Mouse (Mus musculus) layer of hippocampus, postnatal 25 days (tissue): Measurements from ENCODE around the gene Zfp853. TPM values are rescaled to one million over a fixed set of nuclear protein-coding genes. Genes with fewer than 3 reads are reported as not detected.
A peak's percentile ranks its signal among the peaks of the same experiment; 100 is the strongest.

ENCODE experiments used
- DNase-seq, 2 experiments: peaks; one replicate each; pipeline ENCODE4 v3.0.0; 2022; ENCODE audit warnings: mixed read lengths in 2 of 2, low spot score in 1 of 2; ENCODE audit errors: extremely low spot score in 1 of 2
- total RNA-seq, 2 experiments: library from RNA; stranded (reverse); gene quantifications; 2 replicates each; pipeline ENCODE4 v1.2.3; 2021

Gene Zfp853
- total RNA-seq, result 1 to 10 TPM; 5.5 to 6.6 TPM

GRCm38 (mm10) chr5:143293404-143293803 is at the start of gene Zfp853:
Gene Zfp853 (minus strand): TSS chr5:143293623.
- no peak for DNase-seq

DNA sequence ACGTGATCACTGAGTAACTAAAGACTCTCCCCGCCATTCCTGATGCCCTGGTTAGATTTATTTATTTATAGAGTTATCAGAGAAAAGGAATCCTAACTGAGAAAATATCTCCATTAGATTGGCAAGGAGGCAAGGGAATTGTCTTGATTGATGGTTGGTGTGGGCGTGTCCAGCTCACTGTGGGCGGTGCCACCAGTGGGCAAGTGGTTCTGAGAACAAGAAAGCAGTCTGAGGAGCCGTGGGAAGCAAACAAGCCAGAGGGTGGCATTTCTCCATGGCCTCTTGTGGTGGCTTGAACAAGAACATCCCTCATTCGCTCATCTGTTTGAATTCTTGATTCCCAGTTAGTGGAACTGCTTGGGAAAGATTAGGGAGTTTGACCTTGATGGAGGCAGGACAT is 46.2 kb upstream of the Zfp853 start:
- DNase-seq, result no peak

DNA sequence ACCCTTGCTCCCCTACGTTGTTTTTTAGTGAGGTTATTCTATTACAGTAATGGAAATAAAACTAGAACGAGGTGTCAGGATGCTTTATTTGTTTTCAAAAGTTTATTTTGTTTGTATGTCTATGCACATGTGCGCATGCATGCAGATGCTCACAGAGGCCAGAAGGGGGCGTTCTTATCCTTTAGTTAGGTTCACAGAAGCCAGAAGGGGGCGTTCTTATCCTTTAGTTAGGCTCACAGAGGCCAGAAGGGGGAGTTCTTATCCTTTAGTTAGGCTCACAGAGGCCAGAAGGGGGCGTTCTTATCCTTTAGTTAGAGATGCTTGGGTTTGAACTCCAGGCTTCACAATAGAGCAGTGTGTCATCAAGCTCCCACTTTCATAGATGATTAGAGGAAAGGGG is 43.1 kb upstream of the Zfp853 start:
- no peak for DNase-seq

DNA sequence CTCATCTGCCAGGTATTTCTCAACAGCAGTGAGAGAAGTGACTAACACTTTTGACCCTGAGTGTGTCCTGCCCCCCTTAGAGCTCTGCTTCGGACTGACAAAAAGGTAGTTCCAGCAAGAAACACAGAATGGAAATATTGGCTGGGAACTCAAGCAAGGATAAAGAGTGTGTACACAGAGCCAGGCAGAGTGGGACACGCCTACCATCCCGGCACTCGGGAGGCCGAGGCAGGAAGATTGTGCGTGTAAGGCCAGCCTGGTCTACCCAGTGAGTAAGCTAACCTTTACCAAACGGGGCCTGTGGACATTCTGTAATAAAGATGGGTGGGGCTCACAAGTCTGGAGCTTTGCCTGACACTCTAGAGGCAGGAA is 41.7 kb upstream of the Zfp853 start:
- no peak for DNase-seq

GRCm38 (mm10) chr5:143334418-143335088 is 41.1 kb upstream of the Zfp853 start:
- no peak for DNase-seq

- peak; percentile 81 to 98 for DNase-seq
Measured at GRCm38 (mm10) chr5:143333872-143334271, 40.4 kb upstream of the Zfp853 start.

DNA sequence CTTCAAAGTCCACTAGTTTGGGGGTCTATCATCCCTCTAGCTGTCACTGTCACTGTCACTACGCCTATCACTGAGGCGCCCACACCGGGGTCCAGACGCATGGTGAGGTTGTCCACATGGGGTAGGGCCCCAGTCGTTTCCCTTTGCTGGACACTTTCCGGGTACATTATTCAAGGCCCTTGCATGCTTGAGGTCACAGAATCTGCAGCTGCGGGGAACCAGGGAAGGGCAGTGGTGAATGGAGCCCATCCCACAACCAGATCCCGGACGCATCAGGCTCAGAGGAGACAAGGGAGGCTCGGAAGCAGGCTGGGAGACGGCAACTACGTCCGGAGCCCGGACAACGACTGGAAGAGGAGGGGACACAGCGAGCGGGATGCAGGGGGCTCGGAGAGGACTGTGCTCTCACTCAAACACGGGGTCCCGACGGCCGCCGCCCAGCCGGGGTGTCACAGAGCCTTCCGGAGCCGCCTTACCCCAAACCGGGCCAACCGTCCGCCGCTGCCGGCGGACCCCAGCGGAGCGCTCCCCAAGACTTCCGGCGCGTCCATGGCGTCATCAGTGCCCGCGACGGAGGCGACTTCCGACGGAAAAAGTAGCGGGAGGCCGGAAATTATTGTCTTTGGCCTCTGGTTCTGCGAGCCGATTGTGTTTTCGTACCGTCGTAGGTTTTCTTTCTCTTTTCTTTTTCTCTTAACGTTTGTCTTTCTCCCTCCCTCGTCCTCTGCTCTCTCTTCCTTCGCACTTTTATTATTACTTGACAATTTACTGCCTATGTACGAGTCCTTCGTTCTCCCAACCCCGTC is 35.5 kb upstream of the Zfp853 start, which contains the start of gene Zdhhc4:
Zdhhc4 (minus strand) TSS at position 567 of the 806 bp plus-strand sequence.
- DNase-seq, result peak; percentile 95 to 96

DNA sequence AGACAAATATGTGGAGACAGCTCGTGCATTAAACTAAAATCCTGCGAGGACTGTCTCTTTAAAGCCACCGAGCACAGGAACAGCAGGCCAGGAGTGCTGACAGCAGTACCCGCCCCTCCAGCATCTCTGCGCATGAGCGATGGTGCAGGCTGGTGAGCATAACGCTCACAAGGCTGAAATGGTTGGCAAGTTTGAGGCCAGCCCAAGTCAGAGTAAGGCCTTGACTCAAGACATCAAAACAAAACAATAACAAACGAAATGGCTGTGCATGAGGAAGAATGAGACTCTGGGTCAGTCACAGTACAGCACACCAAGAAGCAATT is 23.8 kb upstream of the Zfp853 start:
- DNase-seq, result no peak

DNA sequence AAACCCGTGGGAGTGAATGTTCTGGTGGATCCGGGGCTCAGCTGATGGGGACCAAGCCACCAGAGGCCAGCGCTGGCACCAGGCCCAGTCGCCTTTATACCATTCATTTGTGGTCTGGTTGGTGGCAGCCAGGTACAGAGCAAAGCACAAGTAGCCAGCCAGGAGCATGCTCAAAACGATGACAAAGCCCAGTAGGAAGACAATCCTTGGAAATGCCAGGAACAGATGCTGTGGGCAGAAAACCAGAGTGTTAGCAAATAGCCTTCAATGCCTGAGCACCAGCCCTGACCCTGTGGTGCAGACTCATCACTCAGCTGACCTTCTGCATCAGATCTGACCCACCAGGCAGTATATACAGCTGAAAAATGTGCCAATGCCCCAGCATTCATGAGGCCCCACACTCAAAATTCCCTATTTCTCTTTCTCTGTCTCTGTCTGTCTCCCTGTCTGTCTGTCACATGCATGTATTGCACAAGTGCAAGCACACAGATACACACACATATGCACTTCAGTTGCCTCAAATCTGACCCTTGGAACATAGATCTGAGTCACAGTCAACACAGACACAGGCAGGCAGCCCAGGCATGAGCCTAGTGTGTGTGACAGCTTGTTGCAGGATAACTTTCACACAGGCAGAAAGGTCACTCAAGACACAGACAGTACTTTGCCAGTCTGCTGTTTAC is 23.3 kb upstream of the Zfp853 start:
- DNase-seq, result no peak

DNA sequence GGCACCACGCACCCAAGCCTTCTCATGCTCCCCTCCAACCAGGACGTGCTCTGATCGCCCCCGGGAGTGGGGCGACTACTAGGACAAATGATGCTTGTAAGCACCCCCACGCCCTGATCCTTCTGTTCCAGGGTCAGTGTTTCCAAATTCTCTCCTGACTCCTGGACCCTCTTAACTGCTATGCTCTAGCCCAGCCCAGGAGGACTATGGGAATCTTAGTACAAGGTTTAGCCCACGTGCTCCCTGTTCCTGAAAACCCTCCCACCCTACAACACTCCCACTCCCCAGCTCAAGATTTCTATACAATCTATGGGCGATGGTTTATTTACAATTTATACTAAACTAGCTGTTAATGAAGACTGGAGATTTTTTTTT is 22.1 kb upstream of the Zfp853 start:
- no peak for DNase-seq

DNA sequence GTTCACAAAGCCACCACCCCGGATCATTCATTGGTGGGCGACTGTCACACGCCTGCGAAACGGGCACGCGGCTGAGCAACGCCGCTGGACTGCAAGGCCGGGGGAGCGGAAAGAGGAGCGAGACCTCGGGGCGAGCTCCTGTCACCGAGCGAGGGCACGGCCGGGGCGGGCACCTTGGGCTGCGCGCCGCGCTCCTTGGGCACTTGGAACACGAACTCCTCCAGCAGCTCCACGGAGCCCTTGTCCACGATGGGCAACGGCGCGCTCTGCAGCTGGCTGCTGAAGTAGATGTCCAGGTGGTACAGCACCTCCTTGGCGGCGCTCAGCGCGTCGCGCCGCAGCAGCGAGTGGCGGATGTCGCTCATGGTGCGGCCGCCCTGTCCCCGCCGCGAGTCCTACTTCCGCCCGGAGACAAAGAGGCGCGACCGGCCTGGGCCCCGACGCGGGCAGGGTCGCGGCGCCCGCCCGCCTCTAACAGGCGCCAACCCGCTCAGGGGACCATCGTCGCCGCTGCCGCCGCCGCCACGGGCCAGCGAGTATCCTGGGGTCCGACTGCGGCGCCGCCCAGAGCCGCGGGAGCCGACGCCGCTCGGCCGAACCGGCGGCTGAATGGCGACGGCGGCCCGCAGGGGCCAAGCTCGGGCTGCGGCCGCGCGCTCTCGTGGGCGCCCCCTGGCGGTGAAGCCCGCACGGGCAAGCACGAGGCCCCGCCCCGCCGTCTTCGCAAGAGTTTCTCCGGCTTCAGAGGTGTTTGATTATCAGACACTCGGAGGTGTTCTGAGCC is 21.5 kb upstream of the Zfp853 start, which contains the start of gene E130309D02Rik:
E130309D02Rik (minus strand) TSS at position 631 of the 784 bp plus-strand sequence.
- peak; percentile 87 to 94 for DNase-seq

- no peak for DNase-seq
Measured at GRCm38 (mm10) chr5:143314183-143314729, 20.8 kb upstream of the Zfp853 start.

GRCm38 (mm10) chr5:143311886-143312285 is 18.5 kb upstream of the Zfp853 start:
- peak; percentile 65 to 88 for DNase-seq

GRCm38 (mm10) chr5:143309916-143310315 is 16.5 kb upstream of the Zfp853 start:
- DNase-seq, result no peak

DNA sequence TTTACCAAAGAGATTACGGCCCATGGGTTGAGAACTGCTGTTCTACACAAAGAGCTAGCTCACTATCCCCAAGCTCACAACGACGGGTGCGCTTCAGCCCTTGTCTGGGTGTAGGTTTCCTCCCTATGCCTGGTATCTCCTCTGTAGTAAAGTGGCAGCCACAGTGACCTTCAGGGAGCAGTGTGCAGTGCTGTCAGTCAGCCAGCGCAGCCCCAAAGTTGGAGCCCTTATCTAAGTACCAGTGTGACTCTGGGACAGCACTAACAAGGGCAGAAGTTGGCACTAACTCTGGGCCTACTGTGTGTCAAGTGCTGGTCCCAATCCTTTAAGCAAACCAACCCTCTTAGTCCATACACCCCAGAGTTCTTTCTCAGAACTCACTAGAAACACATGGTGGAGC is 15.4 kb upstream of the Zfp853 start:
- no peak for DNase-seq

DNA sequence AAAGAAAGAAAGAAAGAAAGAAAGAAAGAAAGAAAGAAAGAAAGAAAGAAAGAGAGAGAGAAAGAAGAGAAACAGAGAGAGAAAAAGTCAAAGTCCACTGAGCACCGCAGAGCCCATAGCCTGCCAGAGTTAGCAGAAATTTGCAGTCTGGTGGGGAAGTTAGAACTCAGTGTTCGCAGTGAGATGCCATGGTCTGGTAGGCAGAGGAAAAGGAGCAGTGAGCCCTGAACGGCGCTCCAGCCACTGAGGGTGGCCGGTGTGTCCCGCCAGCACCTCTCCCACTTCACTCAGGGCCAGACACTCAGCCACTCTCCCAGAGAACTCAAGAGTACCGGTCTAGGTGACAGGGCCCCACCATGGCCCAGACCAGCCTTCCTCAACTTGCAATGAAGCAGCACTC is 10.8 kb upstream of the Zfp853 start:
- no peak for DNase-seq

- peak in 1 of 2 experiments; percentile 46 for DNase-seq
Measured at GRCm38 (mm10) chr5:143301296-143301695, 7.9 kb upstream of the Zfp853 start.

- DNase-seq, result peak; percentile 51 to 74
Measured at GRCm38 (mm10) chr5:143299686-143300085, 6.3 kb upstream of the Zfp853 start.

DNA sequence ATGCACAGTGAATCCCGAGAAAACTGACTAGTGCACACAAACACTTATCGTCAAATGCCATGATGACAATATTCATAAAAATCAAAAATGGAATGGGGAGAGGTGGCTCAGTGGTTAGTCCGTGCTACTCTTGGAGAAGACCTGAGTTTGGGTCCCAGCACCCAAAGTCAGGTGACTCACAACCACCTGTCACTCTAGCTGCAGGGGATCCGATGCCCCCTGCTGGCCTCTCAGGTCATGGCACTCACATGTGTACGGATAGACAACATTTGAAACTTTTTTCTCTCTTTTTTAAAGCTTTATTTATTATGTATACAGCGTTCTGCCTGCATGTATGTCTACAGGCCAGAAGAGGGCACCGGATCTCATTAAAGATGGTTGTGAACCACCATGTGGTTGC is 5.0 kb upstream of the Zfp853 start:
- no peak for DNase-seq

- no peak for DNase-seq
Measured at GRCm38 (mm10) chr5:143297986-143298385, 4.6 kb upstream of the Zfp853 start.
